Mouse (Mus musculus) midbrain, embryonic 16.5 days (tissue): ENCODE data around the gene Aqp1. TPM values are rescaled to one million over a fixed set of nuclear protein-coding genes. Genes with fewer than 3 reads are reported as not detected.

Experiments
- microRNA-seq: library from miRNA; unstranded; fragments of <30 nt; microRNA quantifications from one replicate; pipeline ENCODE4, GENCODE M21; 2017
- polyA plus RNA-seq: library from polyadenylated mRNA; unstranded; fragments of >200 nt; fragmentation: Nextera tagmentation; extraction: Ambion mirVana; gene quantifications from 2 replicates; pipeline ENCODE4 v1.2.1, GENCODE M21; 2015

Aqp1 gene
- polyA plus RNA-seq, 1 experiment from 2014 or later, result 4.8 TPM

Small RNA genes within 50 kb of the gene (microRNA-seq; reads per million reads assigned to microRNA genes)
- not detected for gene Gm25458

Other genes with a start within 250 kb of the Aqp1 start
- 1.6 and 1.9 TPM in 2 replicates for gene Crhr2, start 203.4 kb upstream of the Aqp1 start, polyA plus RNA-seq
- gene Inmt, start 161.4 kb upstream of the Aqp1 start, polyA plus RNA-seq, result not detected in 2 replicates
- 12.6 and 15.0 TPM in 2 replicates for gene Mindy4, start 133.0 kb upstream of the Aqp1 start, polyA plus RNA-seq
- not detected in 2 replicates for gene Ghrhr, start 39.9 kb downstream of the Aqp1 start, polyA plus RNA-seq
- gene Adcyap1r1, start 115.5 kb downstream of the Aqp1 start, polyA plus RNA-seq, result 46.9 and 60.8 TPM in 2 replicates